Mouse (Mus musculus): ENCODE results near the gene Sult6b2. TPM values are rescaled to one million over a fixed set of nuclear protein-coding genes. Genes with fewer than 3 reads are reported as not detected.

Sult6b2 gene
- polyA plus RNA-seq, 1 experiment from 2014 or later = not detected

- ATAC-seq (ENCODE audit: low FRiP score, low read depth) = no peak
- Histone ChIP-seq H3K4me3 (no peak overlapping the region), H3K9ac (no peak overlapping the region), H3K27me3 (no peaks in the 10 kb centered on the region), H3K4me1 (replicated peaks) (peaks cover 7% of the 10 kb centered on the region; the same call in 1 of the 2 replicates), H3K27ac (replicated peaks) (no peak overlapping the region), H3K4me2 (no peak overlapping the region), H3K36me3 (peaks cover 17% of the 10 kb centered on the region), H3K9me3 (no peaks in the 10 kb centered on the region)
- WGBS = 88% methylated on average over 3 of the region's 3 CpGs
Measured at GRCm38 (mm10) chr6:142831706-142832105, 27.4 kb upstream of the Sult6b2 start.

DNA sequence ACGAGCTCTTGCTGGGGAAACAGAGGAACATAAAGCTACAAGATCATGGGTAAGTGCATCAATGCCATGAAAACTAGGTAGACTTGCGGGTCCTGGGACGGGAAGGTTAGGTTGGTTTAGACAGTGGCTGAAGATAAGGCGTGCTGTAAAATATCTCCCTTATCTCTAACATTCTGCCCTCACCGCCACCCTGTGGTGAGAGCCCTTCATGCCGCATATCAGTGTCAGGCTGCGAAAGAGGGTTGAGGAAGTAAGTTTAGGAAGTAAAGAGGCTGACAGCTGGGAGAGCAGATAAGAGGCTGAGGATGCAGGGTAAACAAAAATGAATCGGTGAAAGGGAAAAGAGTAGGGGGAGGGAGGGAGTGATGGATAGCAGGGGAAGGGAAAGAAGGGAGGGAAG, 26.9 kb upstream of the Sult6b2 start:
- H3K27ac ChIP-seq (replicated peaks) = no peak overlapping the region

GRCm38 (mm10) chr6:142830221-142830620, 25.9 kb upstream of the Sult6b2 start:
- WGBS = 99% methylated on average over 3 of the region's 3 CpGs

More for the DNA sequence above, 26.9 kb upstream of the Sult6b2 start:
- no peaks in the 10 kb centered on the region for H3K9me3 ChIP-seq
- no peak overlapping the region for H3K4me3 ChIP-seq
- peaks cover 17% of the 10 kb centered on the region for H3K36me3 ChIP-seq
- H3K4me1 ChIP-seq (replicated peaks) = peaks cover 7% of the 10 kb centered on the region; the same call in 1 of the 2 replicates
- H3K27me3 ChIP-seq = no peaks in the 10 kb centered on the region
- WGBS = 59% methylated on average over 8 of the region's 8 CpGs
- ATAC-seq (ENCODE audit: low FRiP score, low read depth) = no peak
- no peak overlapping the region for H3K9ac ChIP-seq
- no peak overlapping the region for H3K4me2 ChIP-seq

GRCm38 (mm10) chr6:142825449-142825848, 21.1 kb upstream of the Sult6b2 start:
- H3K36me3 ChIP-seq = peaks cover 17% of the 10 kb centered on the region
- no peak overlapping the region for H3K4me3 ChIP-seq
- ATAC-seq (ENCODE audit: low FRiP score, low read depth) = no peak
- no peaks in the 10 kb centered on the region for H3K27me3 ChIP-seq
- H3K9me3 ChIP-seq = no peaks in the 10 kb centered on the region
- no peak overlapping the region for H3K27ac ChIP-seq (replicated peaks)
- no peaks in the 10 kb centered on the region for H3K4me1 ChIP-seq (replicated peaks)
- 81% methylated on average over 5 of the region's 5 CpGs for WGBS
- no peak overlapping the region for H3K4me2 ChIP-seq
- H3K9ac ChIP-seq = no peak overlapping the region

More at GRCm38 (mm10) chr6:142830221-142830620, 25.9 kb upstream of the Sult6b2 start:
- Histone ChIP-seq H3K9me3 (no peaks in the 10 kb centered on the region), H3K4me3 (no peak overlapping the region), H3K27me3 (no peaks in the 10 kb centered on the region), H3K36me3 (peaks cover 17% of the 10 kb centered on the region), H3K27ac (replicated peaks) (no peak overlapping the region), H3K9ac (no peak overlapping the region), H3K4me1 (replicated peaks) (no peaks in the 10 kb centered on the region), H3K4me2 (no peak overlapping the region)
- no peak for ATAC-seq (ENCODE audit: low FRiP score, low read depth)

DNA sequence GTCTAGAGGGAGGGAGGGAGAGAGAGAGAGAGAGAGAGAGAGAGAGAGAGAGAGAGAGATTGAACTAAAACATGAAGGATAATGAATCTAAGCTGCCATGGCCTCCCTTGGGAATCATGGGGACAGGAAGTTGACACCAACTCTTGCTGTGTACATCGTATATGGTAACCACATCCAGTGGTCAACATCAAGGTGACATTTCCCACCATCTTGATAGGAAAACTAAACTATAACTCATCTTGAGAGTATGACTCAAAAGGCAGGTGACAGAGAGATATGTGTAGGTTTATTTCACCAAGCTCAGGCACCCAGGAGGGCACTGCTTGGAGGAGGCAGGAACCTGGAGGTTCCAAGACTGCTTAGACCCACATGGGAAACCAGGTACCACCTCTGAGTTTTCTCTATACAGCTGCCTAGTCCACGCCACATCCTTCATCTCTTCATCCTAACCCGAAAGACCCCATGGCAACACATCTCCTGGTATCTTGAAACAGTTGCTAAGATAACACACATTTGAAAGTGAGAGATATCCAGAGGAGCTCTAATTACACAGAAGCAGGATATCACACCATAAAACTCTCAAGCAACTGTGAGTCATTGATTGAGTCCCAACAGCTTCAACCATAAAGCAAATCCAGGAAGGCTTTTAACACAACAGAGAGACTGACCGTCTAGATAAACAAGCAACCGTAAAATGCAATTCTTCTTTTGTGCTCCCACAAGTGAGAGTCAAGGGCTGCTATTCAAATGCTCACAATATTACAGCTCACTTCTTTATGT, 18.9 kb upstream of the Sult6b2 start:
- Histone ChIP-seq H3K27ac (replicated peaks) (no peak overlapping the region), H3K9ac (no peak overlapping the region), H3K27me3 (no peaks in the 10 kb centered on the region), H3K4me3 (no peak overlapping the region), H3K36me3 (peaks cover 8% of the 10 kb centered on the region), H3K9me3 (no peaks in the 10 kb centered on the region), H3K4me2 (no peak overlapping the region), H3K4me1 (replicated peaks) (no peaks in the 10 kb centered on the region)
- WGBS = 82% methylated on average over 5 of the region's 5 CpGs
- no peak for ATAC-seq (ENCODE audit: low FRiP score, low read depth)

DNA sequence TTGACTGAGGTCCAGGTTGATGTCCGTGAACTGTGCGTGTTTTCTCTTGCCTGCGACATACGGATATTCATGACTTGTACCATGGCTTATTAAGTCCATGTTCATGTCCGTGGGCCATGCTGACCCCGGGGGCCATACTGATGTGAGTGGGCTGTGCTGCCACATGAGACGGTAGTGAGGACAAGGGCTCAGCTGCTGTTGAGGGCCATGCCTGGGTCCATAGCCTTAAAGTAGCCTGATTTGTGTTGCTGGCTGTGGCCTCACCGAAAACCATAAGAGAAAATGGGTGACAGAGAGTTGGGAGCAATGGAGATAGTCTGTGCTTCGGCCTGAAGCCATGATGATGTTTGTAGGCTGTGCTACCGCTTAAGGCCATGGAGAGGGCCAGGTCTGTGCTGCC, 14.0 kb upstream of the Sult6b2 start:
- no peak overlapping the region for H3K4me2 ChIP-seq
- no peak overlapping the region for H3K4me3 ChIP-seq
- no peaks in the 10 kb centered on the region for H3K36me3 ChIP-seq
- ATAC-seq (ENCODE audit: low FRiP score, low read depth) = no peak
- H3K27me3 ChIP-seq = no peaks in the 10 kb centered on the region
- H3K27ac ChIP-seq (replicated peaks) = no peak overlapping the region
- WGBS = 99% methylated on average over 10 of the region's 10 CpGs
- H3K9me3 ChIP-seq = no peaks in the 10 kb centered on the region
- peaks cover 10% of the 10 kb centered on the region for H3K4me1 ChIP-seq (replicated peaks)
- H3K9ac ChIP-seq = no peak overlapping the region

- Histone ChIP-seq H3K9me3 (no peaks in the 10 kb centered on the region), H3K4me2 (no peak overlapping the region), H3K9ac (no peak overlapping the region), H3K4me3 (no peak overlapping the region), H3K4me1 (replicated peaks) (peaks cover 10% of the 10 kb centered on the region), H3K27ac (replicated peaks) (no peak overlapping the region), H3K27me3 (no peaks in the 10 kb centered on the region), H3K36me3 (no peaks in the 10 kb centered on the region)
- 69% methylated on average over 3 of the region's 3 CpGs for WGBS
- ATAC-seq (ENCODE audit: low FRiP score, low read depth) = no peak
Measured at GRCm38 (mm10) chr6:142815513-142815912, 11.2 kb upstream of the Sult6b2 start.

GRCm38 (mm10) chr6:142814495-142814921, 10.2 kb upstream of the Sult6b2 start:
- Histone ChIP-seq H3K4me3 (peak overlapping the region; percentile 39), H3K27me3 (no peaks in the 10 kb centered on the region), H3K4me1 (replicated peaks) (peaks cover 10% of the 10 kb centered on the region), H3K36me3 (no peaks in the 10 kb centered on the region), H3K4me2 (peak overlapping the region; percentile 57), H3K9ac (peak overlapping the region; percentile 45), H3K9me3 (no peaks in the 10 kb centered on the region), H3K27ac (replicated peaks) (no peak overlapping the region)
- 2% methylated on average over 15 of the region's 15 CpGs for WGBS
- ATAC-seq (ENCODE audit: low FRiP score, low read depth) = peak; percentile 65

DNA sequence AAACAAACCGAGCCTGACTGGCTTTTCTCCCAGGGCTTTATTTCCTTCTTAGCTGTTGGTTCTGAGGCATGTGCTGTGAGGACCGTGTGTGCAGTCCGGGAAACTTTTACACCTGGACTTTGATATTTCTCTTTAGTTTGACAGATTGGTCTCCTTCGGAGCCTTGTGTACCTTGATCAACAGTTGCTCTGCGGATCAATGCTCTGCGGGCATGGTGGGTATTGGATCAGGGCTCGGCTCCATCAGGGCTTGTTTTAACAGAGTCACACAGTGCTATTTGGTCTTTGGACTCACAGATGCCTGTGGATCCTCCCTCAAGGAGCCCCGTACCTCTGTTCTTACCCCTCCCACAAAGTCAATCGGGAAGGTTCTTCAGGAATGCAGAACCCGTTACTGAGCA, 9.7 kb upstream of the Sult6b2 start:
- Histone ChIP-seq H3K36me3 (no peaks in the 10 kb centered on the region), H3K27ac (replicated peaks) (no peak overlapping the region), H3K9me3 (no peaks in the 10 kb centered on the region), H3K4me1 (replicated peaks) (peaks cover 10% of the 10 kb centered on the region), H3K4me3 (peak overlapping the region; percentile 39; the same call in 1 of the 2 replicates), H3K4me2 (peak overlapping the region; percentile 57), H3K9ac (no peak overlapping the region; the same call in 1 of the 2 replicates), H3K27me3 (no peaks in the 10 kb centered on the region)
- 61% methylated on average over 10 of the region's 10 CpGs for WGBS
- ATAC-seq (ENCODE audit: low FRiP score, low read depth) = peak; percentile 31; the same call in 1 of the 2 replicates

DNA sequence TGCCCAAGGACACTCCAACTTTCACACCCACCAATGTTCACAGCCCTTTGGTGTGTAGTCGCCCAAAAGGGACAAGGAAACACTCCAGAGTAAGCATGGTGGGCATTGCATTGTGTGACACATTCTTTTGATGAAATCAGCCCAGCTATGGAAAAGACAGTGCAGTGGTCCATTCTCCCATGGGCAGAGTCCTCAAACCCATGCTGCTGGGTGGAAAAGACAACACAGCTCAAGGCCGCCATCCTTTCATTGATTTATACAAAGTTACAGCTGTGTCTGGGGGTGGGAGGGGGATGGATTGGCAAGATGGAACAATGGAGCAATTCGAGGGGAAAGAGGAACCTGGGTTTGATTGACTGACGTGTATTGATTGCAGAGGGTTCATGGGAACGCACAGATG, 8.7 kb upstream of the Sult6b2 start:
- WGBS = 36% methylated on average over 5 of the region's 5 CpGs
- H3K4me1 ChIP-seq (replicated peaks) = peaks cover 10% of the 10 kb centered on the region
- no peak overlapping the region for H3K4me3 ChIP-seq
- ATAC-seq (ENCODE audit: low FRiP score, low read depth) = no peak
- H3K36me3 ChIP-seq = no peaks in the 10 kb centered on the region
- no peak overlapping the region for H3K9ac ChIP-seq
- H3K4me2 ChIP-seq = no peak overlapping the region
- no peaks in the 10 kb centered on the region for H3K9me3 ChIP-seq
- no peaks in the 10 kb centered on the region for H3K27me3 ChIP-seq
- no peak overlapping the region for H3K27ac ChIP-seq (replicated peaks)

GRCm38 (mm10) chr6:142810239-142810638, 5.9 kb upstream of the Sult6b2 start:
- Histone ChIP-seq H3K9ac (no peak overlapping the region), H3K27me3 (no peaks in the 10 kb centered on the region), H3K4me1 (replicated peaks) (peaks cover 10% of the 10 kb centered on the region), H3K4me2 (no peak overlapping the region), H3K4me3 (no peak overlapping the region), H3K9me3 (no peaks in the 10 kb centered on the region), H3K36me3 (no peaks in the 10 kb centered on the region), H3K27ac (replicated peaks) (no peak overlapping the region)
- no peak for ATAC-seq (ENCODE audit: low FRiP score, low read depth)
- 70% methylated on average over 6 of the region's 6 CpGs for WGBS

DNA sequence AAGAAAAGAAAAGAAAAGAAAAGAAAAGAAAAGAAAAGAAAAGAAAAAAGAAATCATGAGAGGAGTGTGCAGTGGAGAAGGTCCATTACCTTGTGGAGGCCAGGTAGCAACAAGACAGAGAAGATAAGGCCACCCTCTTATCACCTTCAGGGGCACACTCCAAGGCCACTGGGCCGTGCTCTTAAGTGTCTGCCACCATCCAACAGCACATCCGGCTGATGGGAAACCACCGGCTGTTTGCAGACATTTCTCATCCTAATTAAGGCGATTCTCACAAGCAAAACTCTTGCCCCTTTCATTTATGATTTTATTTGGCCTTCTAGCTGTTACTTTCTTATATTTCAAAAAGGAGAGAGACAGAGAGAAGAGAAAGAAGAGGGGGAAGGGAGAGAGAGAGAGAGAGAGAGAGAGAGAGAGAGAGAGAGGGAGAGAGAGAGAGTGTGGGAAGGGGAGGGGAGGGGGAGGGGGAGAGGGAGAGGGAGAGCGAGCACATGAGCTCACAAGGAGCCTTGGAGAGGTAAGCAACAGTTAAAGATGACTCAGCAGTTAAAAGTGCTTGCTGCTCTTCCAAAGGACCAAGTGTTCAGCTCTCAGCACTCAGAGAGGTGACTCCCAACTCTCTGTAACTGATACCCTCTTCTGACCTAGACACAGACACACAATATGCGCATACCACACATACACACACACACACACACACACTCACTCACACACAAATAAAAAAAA, 5.2 kb upstream of the Sult6b2 start:
- Histone ChIP-seq H3K27ac (replicated peaks) (no peak overlapping the region), H3K9ac (no peak overlapping the region), H3K36me3 (no peaks in the 10 kb centered on the region), H3K27me3 (no peaks in the 10 kb centered on the region), H3K4me1 (replicated peaks) (peaks cover 6% of the 10 kb centered on the region; the same call in 1 of the 2 replicates), H3K4me2 (no peak overlapping the region), H3K4me3 (no peak overlapping the region), H3K9me3 (no peaks in the 10 kb centered on the region)
- 56% methylated on average over 6 of the region's 6 CpGs for WGBS
- no peak for ATAC-seq (ENCODE audit: low FRiP score, low read depth)

Data from hindbrain, embryonic 15.5 days (tissue).